Mouse (Mus musculus) urinary bladder, postnatal 4 days (tissue): ENCODE measurements around the gene Crybg3.
A peak's percentile ranks its signal among the peaks of the same experiment; 100 is the strongest.

ENCODE experiments used
- DNase-seq, 2 experiments: peaks; one replicate each; pipeline ENCODE4 v3.0.0; 2021 to 2022; ENCODE audit warnings: low spot score in 2 of 2

Gene Crybg3

DNA sequence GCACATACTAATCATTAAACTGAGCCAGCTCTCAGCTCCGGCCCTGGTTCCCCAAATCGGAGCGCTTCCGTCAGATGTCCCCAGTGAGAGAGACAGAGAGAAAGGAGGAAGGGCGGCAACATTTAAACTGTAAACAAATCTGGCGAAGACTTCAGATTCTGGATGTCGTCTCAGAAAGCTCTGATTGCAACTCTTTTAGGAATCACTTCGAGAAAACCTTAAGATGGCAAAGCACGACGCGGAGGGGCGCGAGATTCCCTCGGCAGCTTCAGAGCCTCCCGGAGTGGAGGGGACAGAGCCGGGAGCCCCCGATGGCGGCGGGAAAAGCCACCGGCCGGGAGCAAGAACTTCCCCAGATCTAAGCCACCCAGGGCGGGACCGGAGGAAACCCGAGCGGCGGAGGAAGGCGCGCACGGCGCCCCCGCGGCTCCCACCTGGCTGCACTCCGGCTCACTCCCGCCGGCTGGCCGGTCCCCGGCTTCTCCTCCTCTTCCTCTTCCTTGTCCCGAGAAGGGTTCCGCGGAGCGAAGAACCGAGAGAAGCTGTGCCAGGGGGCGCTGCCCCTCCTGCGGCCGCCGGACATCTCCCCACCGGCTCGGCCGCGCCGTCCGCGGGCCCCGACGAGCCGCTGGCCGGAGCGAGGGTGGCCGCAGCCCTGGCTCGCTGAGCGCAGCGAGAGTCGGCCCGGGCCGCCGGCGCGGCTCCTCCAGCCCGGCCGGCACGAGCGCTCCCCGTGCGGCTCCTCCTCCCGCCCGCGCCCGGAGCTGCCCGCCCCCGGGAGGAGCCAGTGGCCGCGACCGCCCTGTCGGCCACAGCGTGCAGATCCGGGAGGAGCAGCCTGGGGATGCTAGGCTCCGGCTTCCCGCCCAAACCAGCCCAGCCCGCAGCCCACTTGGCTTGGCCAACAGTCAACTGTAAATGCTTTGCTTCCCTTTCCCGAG, at the start of gene Crybg3:
Gene Crybg3, minus strand, starts transcription at position 669 of the 941 bp plus-strand sequence.
- peak; percentile 83 to 84 for DNase-seq

DNA sequence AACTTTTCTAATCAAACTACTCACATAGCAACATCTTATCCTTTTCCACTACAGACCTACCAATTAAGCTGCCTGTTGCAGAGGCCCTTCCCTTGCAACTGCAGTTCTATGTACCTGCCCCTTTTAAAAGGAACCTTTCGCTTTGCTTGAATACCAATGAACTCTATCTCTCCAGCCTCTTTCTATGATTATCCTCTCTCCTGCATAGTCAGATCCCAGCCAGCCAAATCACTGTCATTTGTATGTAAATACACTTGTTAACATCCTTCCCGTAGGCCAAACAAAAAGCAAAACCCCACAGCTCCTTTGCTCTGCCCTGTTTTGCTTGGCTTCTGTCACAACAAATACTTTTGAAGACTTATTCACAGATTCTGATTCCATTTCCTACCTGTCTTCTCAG, 43.0 kb upstream of the Crybg3 start:
- DNase-seq, result no peak

- no peak for DNase-seq
Observed at GRCm38 (mm10) chr16:59639985-59640384, 39.2 kb upstream of the Crybg3 start.

DNA sequence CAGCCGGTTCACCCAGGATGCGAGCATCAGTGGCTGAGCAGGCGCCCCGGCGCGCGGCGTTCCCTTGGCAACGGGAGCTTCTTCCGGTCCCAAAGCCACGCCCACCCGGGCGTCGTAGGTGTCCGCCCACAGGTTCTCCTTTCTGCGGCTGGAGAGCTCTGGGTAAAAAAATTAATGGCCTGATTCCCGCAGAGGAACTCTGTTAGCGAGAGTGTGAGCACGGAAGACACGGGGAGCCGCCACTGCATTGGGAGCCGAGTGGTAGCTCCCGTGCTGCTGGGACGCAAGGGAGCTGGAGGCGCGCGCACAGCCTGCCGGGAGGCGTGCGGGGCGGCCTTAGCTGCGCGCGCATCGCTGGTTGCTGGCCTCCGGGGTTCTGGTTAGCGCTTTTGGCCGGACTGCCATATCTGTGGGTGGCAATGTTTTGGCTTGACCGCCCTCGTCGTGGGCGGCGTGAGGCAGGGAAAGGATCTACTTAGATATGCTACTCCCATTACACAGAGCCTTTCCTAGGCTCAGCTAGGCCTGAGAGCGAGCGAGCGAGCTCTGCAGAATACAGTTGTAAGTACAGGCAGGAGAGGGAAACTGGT, 38.4 kb upstream of the Crybg3 start, which contains the start of gene Arl6:
Gene Arl6, minus strand, starts transcription at position 290 of the 590 bp plus-strand sequence.
- DNase-seq, result peak; percentile 91 to 95

- DNase-seq, result no peak
Observed at GRCm38 (mm10) chr16:59634598-59634997, 33.8 kb upstream of the Crybg3 start.

- DNase-seq, result no peak
Observed at GRCm38 (mm10) chr16:59621554-59621953, 20.8 kb upstream of the Crybg3 start.

GRCm38 (mm10) chr16:59617167-59617566, 16.4 kb upstream of the Crybg3 start:
- DNase-seq, result no peak

DNA sequence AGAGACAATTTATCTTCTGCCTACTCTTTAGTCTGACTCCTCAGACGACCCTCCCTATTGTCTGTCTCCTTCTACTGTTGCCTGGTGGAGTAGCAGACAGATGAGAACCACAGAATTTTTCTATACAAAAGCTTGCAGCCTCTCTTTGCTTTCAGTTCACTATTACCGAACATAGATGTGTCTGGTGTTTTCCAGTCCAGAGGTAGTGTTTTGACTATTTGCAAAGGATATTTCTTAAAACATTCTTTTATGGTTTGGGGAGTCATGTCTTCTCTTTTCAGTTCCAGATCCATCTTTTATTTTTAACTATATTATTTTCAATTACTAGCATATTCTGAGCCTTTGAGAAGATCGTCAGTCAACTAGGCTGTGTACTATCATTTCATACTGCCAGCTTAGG, 14.9 kb upstream of the Crybg3 start:
- no peak for DNase-seq

DNA sequence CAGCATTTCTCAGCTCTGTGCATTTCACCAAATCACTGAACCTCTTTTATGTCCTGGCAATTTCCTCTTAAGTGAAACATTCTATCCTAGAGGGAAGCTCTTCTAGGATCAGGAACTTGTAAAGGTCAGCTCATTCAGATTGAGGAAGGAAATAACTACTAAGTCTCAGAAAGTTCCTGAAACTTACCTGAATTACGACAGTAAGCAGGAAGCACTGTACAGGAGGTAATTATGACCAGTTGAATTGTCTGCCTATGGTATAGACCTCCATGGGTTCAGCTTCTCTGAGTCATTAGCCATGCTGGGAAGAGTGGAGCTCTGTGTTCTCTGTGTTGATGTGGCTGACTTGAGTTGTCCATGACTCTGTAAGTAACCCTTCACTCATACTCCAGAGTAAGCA, 10.0 kb upstream of the Crybg3 start:
- DNase-seq, result no peak

- DNase-seq, result no peak
Observed at GRCm38 (mm10) chr16:59604078-59604781, 3.5 kb upstream of the Crybg3 start.

DNA sequence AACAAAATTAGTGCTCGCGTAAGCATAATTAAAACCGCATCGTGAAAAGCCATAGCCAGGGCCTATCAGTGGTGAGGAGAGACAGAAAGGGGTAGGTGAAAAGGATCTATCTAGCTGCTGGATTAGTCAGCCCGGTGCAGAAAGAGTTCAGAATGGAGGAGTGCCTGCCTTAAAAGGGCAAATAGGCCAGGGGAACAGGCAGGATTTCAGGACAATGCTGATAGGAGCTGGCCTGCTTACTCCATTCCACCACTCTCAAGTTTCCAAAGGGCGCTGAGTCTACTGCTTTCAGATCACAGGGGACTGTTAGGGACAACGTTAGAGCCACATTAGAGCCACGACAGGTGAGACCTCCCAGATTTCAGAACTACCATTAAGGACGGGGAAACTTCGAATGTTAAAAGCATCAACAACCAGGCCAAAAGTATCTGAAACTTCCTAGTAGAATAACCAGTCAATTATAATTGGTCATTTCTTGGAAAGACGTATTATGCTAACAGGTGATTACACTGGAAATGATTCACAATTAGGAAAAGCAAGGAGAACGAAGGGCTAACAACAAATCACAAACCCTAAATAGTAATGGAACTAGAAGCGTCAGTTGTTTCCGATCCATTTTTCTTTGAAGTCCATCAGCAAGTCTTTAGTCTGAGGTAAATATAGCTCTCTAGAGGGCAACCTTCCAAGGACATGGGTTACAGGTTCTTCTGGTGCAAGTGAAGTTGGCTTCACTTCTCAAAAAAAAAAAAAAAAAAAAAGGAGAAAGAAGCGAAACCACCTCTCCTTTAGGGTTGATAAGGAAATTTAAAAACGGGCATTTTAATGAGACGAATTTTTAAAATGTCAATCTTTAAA, 1.1 kb downstream of the Crybg3 start:
- DNase-seq, result no peak

- DNase-seq, result no peak
Observed at GRCm38 (mm10) chr16:59598997-59599396, 1.8 kb downstream of the Crybg3 start.

- no peak for DNase-seq
Observed at GRCm38 (mm10) chr16:59597256-59597655, 3.5 kb downstream of the Crybg3 start.

DNA sequence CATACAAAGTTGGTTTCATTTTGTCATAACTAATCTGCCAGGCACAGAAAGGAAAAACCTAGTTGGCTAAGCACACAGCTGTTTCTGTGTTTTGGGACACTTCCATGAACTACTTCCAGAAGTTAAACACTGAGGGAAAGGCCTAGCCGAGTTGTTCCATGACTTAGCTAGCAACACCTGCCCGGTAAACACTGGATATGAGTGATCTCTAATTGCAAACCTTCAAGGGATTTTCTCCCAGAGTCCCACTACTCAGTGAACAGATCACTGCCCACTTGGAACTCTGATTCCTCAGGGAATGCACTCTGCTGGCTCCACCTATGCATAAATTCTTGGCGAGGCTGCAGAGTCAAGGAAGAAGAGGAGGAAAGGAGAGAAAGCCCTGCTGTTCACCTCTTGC, 6.1 kb downstream of the Crybg3 start:
- DNase-seq, result no peak

- no peak for DNase-seq
Observed at GRCm38 (mm10) chr16:59590790-59591189, 10.0 kb downstream of the Crybg3 start.

GRCm38 (mm10) chr16:59588351-59589025, 12.3 kb downstream of the Crybg3 start:
- DNase-seq, result no peak

- DNase-seq, result no peak
Observed at GRCm38 (mm10) chr16:59587816-59588215, 13.0 kb downstream of the Crybg3 start.

DNA sequence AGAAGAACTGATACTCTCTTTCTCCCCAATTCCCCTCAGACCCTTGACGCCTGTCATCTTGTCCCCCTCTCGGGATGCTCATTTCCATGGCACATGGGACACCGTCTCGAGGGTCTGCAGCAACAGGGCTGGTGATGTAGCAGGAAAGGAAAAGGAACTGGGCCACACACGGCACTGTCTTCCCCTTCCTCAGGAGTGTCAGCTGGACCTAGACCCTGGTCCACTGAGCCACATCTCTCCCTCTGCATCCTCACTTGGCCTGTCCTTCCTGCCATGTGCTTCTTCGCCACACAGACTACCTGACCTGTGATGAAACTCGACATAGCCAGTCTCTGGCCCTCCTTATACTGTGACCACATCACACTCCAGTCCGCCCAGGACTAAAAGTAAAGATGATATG, 13.9 kb downstream of the Crybg3 start:
- DNase-seq, result no peak

DNA sequence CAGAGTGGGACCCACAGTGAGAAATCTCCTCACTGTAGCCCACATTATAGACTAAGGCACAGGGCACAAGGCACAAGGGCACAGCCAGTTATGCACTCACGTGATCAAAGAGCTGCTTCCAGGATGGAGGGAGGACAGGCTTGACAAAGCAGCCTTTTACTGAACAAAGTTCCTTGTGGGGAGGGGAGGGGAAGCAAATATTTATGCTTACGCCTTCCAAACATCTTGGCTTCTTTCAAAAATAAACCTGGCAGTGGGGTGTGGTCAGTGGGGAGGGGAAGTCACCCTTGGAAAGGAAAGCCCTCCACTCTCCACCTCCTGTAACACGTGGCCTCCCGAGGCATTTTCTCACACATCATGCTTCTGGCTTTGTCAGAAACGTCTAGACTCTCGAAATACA, 14.5 kb downstream of the Crybg3 start:
- DNase-seq, result no peak

GRCm38 (mm10) chr16:59585706-59586244, 15.0 kb downstream of the Crybg3 start:
- no peak for DNase-seq

GRCm38 (mm10) chr16:59583515-59583914, 17.3 kb downstream of the Crybg3 start:
- no peak for DNase-seq
